Mouse (Mus musculus) cerebellum, postnatal 10 days (tissue): ENCODE results near the gene Commd2.

Experiments used
- DNase-seq, 2 experiments: peaks; one replicate each; pipeline ENCODE4 v3.0.0; 2021; ENCODE audit warnings: mixed read lengths in 2 of 2

Commd2 gene

DNA sequence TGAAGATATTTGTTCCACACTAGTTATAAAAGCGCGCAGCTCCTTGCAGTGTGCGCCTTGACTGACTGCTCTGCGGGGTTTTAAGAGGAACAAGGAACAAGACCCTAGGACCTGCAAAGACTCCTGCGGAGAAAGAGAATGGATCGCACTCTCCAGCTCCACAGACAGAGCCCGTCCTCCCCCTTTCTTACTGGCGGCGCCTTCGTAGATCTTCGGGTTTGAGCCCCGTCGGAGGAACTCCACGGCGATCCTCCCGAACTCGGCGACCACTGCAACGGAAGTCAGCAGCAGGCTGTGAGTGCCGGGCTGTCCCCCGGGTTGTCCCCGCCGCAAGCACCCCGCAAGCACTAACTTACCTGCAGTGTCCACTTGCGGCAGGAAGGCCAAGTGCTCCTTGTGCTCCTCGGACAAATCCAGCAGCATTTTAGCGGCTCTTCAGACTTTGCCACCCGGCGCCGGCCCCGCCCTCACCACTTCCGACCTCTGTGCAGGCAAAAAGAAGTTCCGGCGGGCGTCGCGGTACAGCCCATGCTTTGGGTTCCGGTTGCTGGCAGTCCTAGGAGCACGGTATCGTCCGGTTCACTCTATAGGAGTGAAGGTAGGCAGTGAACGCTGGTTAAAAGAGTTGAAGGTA, at the start of gene Commd2:
Gene Commd2, minus strand, starts transcription at position 485 of the 634 bp plus-strand sequence.
- peak; percentile 91 to 95 for DNase-seq

DNA sequence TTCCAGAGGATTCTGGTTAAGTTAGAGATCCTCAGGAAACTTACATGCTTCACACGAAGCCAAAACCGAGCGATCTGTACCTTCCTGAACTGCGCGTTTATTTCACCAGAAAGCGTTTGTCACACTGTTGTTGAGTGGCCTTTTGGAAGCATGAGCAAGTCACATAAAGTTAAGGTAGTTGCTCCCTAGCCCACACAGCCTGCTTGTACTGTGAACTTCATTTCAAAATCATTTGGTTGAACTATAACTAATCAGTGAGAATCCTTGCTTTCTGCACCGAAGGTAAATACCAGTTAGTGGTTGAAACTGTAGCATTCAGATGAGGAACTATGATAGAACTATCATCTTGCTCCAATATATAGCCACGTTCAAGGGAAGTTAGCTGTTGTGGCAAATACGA, 45.3 kb upstream of the Commd2 start:
- no peak for DNase-seq

DNA sequence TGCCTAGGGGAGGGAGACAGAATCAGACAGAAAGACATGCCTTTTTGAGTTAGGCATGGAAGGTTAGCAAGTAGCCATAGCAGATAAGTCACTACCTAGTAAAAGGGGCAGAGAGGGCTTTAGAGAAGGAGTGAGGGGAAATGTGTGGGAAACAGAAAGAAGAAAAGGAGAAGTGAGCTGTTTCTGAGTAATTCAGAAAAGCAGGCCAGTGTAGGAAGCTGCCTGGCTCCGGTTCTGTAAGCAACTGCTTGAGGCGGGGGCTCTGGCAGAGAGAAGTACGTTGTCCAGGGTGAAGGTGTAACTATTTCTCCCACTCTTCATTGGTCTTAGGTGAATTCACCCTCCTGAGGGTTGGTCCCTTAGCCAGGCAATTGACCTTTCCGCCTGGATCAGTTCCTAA, 44.7 kb upstream of the Commd2 start:
- no peak for DNase-seq

DNA sequence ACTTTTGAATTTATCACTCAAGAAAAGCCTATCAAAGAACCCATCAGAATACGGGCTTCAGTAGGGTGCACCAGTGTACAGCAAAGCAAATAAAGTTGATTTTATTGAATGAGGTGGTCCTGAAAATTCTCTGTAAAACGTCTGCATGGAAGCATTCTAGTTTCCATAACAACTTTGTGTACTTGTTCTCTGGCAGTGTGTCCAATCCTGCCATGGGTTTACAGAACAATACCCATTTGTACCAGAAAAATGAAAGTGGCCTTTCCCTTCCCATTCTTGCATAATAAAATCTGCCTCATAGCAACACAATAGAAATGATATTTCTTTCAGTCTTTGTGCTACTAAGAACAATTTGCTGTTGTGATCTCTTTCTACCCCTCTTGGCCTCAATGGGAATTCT, 41.2 kb upstream of the Commd2 start, which contains the start of gene Ankub1:
Gene Ankub1, minus strand, starts transcription at position 81 of the 400 bp plus-strand sequence.
- DNase-seq: no peak

DNA sequence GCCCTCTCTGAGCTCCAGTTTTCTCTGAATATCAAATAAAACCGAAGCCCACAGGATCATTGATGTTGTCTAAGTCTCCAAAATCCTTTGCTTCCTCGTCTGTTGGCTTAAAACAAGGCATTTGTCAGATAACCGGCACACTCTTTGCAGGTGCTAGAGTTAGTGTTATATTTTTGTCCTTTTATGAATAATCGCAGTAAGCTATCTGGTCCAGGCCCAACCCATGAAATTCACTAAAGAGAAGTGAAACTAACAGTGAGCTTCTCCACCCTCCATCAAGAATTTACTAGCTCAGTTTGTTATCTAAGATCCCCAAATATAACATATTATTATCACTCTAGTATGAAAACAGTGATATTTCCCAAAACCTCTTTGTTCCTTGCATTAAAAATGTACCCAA, 40.3 kb upstream of the Commd2 start:
- DNase-seq: no peak

DNA sequence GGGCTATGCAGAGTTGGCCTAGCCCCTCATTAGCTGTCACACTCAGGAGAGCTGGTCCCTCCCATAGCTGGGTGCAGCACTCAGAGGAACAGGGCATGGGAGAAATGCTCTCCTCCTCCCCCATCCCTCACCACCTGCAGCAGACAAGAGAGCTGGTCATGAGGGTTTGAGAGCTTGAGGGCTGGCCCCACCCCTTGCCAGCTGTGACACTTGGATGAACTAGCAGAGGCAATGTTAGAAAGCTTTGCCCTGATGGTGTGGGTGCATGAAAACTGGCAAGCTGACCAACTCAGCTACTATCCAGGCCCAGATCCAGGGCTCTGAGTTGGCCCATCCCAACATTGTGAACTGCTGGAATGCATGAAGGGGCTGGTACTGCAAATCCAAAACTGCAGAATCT, 26.3 kb upstream of the Commd2 start:
- DNase-seq: no peak

DNA sequence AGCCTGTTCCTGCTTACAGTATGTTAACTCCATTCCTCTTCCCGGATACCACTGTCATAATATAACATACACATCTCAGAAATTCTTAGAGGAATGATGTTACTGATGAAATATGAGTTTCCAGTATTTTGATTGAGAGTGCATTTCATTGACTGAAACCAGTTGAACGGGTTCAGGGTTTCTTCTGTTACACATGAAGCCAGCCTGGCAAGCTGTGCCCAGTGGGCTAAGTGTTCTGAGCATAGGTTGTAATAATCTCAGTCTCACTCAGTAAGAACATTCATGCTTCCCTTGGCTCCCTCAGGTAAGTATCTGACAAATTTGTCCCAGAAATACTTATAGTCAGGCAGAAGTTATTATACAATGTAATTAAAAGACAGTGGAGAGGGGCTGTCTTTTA, 22.6 kb upstream of the Commd2 start:
- DNase-seq: no peak

DNA sequence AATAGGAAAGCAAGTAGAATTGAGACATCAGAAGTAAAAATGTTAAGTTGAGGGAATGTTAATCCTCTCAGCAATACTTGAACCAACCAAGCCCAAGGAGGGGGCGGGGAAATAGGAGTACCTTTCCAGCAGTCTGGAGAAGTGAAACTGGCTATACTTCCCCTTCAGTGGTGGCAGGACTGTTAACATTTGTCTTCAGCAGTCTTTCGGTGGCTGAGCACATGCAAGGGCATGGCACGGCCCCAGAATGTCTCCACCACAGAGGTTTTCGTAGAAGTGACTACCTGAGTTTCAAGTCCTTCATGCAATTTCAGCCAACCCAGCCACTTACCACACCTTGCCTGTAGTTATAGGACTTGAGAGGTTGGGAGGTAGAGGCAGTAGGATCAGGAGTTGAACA, 22.1 kb upstream of the Commd2 start:
- DNase-seq: no peak

DNA sequence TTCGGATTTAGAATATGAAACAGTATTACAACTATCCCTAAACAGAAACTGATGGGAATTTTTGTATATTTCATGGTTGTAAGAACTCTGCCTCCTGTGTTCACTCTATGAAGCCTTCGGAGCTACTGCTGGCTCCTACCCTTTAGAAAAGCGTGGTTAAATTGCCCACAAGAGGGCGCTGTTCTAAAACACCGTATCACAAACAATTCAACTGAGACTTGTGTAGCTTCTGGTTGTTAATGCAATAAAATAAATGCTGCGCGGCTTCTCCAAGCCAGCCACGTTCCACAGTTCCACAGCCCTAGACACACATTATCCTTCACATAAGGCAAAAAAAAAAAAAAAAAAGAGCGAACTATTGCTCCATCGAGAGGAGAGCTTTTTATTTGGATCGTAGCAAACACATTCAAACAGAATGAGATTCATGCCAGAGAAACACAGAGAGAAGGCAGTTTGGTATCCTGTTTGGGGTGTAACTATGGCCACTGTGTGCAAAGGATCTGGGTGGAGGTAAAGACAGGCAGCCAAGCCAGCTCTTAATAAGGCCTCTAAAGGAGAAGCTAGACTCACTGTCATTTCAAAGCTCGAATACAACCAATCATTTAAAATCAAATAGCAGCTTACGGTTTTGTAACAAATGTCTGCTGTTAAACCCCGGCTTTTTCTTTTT, 15.7 kb upstream of the Commd2 start:
- peak; percentile 83 to 86 for DNase-seq

DNA sequence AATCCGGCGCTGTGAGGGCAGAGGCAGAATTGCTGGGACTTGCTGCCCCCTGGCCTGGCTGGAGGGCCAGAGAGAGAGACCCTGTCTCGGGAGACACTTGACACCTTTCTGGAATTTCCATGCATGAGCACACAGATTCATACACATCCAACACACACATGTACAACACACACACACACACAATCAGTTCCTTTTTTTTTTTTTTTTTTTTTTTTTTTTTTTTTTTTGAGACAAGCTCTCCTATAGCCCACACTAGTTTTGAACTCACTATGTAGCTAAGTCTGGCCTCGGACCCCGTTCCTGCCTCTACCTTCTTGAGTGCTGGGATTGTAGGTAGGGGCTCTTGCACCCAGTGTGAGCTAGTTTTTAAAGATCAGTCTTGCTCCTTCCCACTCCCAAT, 14.4 kb upstream of the Commd2 start:
- no peak for DNase-seq

DNA sequence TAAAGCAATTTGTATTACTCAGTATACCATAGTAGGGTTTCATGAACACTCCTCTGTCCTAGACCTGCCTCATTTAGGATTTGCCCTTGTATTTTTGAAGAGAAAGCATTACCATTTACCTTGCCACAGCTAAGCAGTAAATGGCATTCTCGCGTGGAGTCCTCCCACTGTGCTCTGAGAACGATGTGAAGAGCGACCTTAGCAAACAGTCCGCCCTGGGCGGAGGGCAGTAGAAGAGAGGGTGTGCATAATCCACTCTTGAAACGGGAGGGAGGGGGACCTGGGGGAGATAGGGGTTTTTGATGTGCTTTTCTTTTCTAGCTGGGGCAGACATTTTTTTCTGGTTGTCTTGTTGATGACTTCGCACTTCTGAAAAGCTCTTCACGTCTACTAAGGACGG, 13.2 kb upstream of the Commd2 start:
- DNase-seq: no peak

DNA sequence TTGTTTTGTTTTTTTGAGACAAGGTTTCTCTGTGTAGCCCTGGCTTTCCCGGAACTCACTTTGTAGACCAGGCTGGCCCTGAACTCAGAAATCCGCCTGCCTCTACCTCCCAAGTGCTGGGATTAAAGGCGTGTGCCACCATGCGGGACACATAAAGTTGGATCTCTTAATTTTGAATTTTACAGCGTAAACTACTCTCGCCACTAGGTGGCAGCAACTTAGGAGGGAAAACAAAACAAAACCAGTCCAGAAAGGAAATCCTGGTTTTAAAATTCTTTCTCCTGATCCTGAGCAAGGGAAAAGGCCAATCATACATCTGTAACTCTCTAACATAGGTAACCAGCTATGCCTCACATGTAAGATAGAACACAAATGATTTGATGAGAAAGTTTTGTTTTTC, 12.2 kb upstream of the Commd2 start:
- DNase-seq: peak; percentile 73 to 80

DNA sequence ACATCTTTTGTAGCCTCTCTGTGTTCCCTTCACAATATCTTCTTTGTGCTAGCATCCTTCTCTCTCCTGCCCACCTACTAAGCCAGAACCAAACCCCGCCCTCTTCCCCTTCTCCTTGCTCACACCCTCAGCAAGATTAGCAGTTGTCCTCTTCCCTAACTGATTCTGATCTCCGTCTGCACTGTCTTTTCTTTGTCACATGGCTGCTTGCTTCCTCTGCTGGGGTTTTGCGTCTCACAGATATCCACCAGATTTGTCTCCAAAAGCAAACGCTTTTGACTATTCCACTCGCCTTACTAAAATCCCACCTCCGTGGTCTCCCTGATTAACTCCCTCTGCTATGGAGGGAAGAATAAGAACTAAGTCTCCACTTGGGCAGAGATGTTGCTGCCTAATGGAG, 7.1 kb upstream of the Commd2 start:
- DNase-seq: no peak

DNA sequence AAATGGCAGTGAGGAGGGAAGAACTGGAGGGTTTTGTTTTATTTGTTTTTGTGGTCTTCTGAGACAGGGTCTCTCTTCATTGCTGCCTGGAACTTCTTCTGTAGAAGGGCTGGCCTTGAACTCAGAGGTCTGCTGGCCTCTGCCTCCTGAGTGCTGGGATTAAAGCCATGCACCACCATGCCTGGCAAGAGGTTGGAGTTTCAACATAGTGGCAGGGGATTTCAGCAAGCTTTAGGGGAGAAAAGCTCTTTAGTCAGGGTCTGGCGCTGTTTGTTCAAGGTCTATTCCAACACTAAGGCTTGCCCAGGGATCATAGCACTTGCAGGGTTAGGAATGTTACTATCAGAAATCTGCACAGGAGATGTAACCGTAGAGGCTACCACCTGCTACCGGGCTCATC, 2.1 kb upstream of the Commd2 start:
- DNase-seq: no peak

DNA sequence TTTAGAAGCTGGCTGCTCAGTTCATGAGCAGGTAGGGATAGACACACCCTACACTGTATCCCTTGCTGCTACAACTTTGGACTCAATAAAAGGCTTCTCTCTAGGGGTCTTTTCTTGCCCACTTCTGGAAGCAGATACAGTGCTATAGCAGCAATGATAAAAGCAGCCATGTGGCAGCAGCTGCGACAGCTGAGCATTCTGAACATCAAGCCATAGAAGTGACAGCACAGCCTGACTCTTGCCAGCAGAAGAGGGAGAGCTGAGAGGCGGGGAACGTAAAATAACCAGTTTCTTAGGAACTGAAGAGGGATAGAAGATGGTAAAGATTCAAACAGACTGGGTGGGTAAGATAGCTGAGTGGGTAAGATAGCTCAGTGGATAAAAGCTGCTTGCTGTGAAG, 970 bp upstream of the Commd2 start:
- no peak for DNase-seq

DNA sequence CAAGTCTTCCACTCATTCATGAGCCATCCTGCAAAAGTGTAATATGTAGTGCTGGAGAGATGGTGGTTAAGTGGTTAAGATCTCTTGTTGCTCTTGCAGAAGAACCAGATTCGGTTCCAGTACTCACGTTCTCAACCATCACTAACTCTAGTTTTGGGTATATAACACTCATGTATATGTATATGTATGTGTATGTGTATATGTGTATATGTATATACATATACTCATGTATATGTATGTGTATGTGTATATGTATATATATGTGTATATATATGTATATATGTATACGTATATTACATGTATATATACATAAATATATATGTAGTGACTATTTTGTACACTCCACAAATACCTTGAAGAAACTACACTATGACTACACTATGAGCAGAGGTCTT, 347 bp upstream of the Commd2 start:
- DNase-seq: no peak

DNA sequence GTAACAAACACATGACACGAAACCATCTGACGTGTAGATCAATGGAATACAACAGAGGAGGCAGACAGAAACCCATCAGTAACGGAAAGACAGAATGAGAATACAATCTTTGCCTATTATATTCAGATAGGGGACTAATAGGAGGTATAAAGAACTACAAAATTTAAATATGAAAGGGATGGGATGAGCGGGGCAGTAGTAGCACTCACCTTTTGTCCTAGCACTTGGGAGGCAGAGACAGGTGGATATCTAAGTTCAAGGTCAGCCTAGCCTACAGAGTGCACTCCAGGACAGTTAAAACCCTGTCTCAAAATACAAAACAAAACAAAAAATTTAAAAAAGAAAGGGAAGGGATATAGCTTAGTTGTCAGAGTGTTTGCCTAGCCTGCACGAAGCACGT, 8.3 kb downstream of the Commd2 start:
- DNase-seq: no peak

DNA sequence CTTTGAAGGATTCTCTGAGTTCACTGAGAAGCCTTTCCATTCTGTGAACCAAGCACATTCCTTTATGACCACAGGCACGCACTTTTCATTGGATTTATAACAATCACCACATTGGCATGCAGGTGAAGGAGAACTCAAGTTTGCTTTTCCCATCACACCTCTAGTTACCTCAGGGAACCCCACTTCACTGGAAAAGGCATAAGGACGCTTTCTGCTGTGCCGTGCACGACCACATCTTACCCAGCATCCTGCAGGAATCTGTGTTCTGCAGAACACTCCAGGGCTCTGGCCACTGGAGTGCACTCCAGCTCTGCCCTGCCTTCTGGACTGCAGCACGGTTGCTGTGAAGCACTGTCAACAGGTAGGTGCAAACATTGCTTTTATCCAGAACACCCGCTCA, 13.9 kb downstream of the Commd2 start:
- DNase-seq: no peak

DNA sequence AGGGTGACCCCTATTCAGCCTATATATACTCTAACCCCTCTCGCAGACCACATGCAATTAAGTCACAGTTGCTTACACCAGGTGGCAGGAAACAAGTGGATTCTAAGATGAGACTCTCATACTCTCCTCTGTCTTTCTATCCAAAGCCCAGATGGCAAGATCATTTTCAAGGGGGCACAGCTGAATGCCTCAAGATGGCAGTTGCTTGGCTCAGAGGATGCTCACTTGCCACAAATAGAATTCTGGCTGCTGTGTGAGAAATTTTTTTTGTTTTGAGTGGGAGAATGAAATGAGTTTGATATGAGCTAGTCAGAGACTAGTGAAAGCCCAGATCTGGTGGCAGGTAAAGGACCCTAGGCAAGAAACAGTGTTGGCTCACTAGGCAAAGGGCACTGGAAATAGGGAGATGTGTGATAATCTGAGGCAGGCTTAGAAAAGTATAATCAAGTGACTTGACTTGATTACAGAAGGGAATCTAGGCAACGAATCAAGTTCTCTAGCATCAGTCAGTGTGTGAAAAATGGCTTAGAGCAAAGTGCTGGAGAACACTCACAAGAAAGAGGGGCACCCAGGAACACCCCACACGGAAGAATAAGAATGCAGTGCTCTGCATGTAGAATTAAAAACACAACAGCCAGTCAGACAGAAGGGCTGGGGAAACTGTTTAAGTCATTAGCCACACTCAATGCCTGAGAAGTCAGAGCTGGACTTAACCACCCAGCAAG, 16.6 kb downstream of the Commd2 start:
- DNase-seq: no peak

DNA sequence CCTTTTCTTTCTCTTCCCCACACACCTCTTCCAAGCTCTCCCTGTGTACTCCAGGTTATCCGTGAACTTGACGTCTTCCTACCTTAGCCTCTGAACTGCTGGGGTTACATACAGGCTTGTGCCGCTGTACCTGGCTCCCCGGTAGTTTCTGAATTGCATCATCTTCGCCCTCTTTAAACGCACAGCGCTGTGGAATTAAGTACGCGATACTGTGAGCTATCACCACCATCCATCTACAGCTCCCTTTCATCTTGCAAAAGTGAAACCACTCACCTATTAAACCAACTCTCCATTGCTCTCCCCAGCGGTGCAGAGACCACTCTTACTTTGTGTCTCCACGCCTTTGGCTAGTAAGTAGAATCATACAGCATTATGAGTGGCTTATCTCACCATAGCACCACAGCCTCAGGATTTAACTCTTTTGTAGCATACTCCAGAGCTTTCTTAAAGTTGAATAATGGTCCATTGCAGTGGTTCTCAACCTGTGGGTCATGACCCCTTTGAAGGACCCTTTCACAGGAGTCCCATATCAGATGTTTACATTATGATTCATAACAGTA, 24.5 kb downstream of the Commd2 start:
- DNase-seq: no peak

DNA sequence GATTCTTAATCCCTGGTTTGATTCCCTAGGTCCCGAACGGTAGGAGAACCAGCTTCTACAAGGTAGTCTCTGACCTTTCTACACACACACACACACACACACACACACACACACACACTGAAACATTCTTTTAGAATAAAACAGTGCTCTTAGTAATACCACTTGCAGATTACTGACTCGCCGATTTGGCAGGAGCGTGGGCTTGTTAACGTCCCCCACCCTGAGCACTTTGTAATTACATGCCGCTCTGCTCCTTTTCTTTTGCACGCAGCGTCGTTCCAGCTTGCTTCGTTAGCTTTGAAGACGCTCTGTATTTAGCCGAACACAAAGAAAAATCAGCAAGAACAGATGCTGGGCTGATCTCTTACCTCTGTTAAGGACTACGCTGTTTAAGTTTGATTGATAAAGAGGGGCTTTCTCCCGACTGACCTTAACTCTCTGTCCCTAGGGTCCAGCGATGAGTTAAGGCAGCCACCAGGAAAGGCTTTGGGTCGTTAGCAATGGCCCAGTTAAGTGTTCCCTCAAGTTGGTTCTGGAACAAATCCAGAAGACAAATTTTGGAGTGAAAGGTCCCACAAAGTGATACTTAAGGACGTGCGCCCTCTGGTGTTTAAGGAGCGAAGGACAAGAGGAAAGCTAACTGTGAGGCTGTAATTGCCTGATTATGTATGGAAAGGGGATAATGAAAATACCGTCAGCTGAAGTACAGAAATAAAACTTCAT, 26.1 kb downstream of the Commd2 start:
- peak; percentile 85 to 89 for DNase-seq

DNA sequence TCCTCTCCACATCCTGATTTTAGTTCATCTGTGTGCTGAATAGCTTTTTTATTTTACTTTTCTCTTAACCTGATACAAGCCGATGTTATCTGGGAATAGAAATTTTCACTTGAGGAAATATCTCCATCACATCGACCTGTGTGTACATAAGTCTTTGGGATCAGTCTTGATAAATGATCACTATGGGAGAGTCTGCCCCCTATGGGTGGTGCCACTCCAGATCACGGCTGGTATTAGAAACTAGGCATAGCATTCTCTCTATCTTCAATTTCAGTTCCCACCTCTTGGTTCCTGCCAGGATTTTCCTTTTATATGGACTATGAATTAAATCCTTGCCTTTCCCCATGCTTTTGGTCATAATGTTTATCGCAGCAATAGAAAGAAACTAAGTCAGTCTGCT, 31.8 kb downstream of the Commd2 start:
- DNase-seq: peak; percentile 29 to 31

DNA sequence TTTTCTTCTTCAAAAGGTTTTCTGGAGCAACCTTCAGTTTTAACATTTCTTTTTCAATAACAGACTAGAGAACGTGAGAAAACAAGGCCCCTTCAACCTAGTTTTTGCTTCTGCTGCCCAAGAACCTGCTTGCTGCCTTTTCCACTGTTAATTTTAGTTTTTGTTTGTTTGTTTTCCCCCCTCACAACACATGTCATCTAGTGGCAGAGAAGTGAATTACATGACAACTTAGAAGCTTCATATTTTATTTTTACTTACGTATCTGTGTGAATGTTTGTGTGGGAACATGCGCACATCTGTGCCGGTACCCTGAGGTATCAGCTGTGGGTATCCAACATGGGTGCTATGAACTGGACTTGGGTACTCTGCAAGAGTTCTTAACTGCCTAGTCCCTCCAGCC, 35.9 kb downstream of the Commd2 start:
- no peak for DNase-seq
